Mouse (Mus musculus): ENCODE data around the gene Mccc2. TPM values are rescaled to one million over a fixed set of nuclear protein-coding genes. Genes with fewer than 3 reads are reported as not detected.

The Mccc2 gene
- polyA plus RNA-seq, 1 experiment from 2014 or later, result 33.0 TPM

Other genes with a start within 250 kb of the Mccc2 start
- 1.8 and 2.0 TPM in 2 replicates for gene Cartpt, start 114.5 kb downstream of the Mccc2 start, polyA plus RNA-seq (2014; fragmentation: Nextera tagmentation; extraction: Ambion mirVana)
- 25.7 and 31.2 TPM in 2 replicates for gene Bdp1, start 88.4 kb upstream of the Mccc2 start, polyA plus RNA-seq (2014; fragmentation: Nextera tagmentation; extraction: Ambion mirVana)
- gene Serf1, start 92.4 kb upstream of the Mccc2 start, polyA plus RNA-seq (2014; fragmentation: Nextera tagmentation; extraction: Ambion mirVana), result 185 and 203 TPM in 2 replicates
- 79.9 and 91.0 TPM in 2 replicates for gene Smn1, start 109.2 kb upstream of the Mccc2 start, polyA plus RNA-seq (2014; fragmentation: Nextera tagmentation; extraction: Ambion mirVana)
- gene Naip2, start 186.5 kb upstream of the Mccc2 start, polyA plus RNA-seq (2014; fragmentation: Nextera tagmentation; extraction: Ambion mirVana), result 0.12 and 0.17 TPM in 2 replicates
- gene Naip5, start 230.7 kb upstream of the Mccc2 start, polyA plus RNA-seq (2014; fragmentation: Nextera tagmentation; extraction: Ambion mirVana), result 0.16 and 0.27 TPM in 2 replicates

All from forebrain, embryonic 11.5 days (tissue).